Comparison of ENCODE assay signal across 15 mouse cellular contexts in genomic region chr4:104746500-104746899, GRCm38 (mm10). TPM values are rescaled to one million over a fixed set of nuclear protein-coding genes. Genes with fewer than 3 reads are reported as not detected.
DNase-seq lines count a peak whose midpoint lies in the region; ATAC-seq and TF ChIP-seq lines count a peak whose summit lies in the region.
"Had no signal": no experiment of that assay in that cellular context is flagged by ENCODE, and none has a peak within 500 bp of the region (broad histone marks: within the 10 kb centered on the region; RNA-seq: fewer than 3 reads in every experiment).

No protein-coding gene starts in this region.

- H3K4me1 ChIP-seq in forebrain, embryonic 14.5 days (ENCODE audit: control insufficient read depth, insufficient read depth, low read length): 0 out of 2 replicates have a peak, but pooled peaks cover 2% of the 10 kb centered on the region
- no peaks in the 10 kb centered on the region for H3K4me1 ChIP-seq in forebrain, embryonic 11.5 days (replicated peaks; ENCODE audit: control insufficient read depth, insufficient read depth, low read length)
- H3K4me1 ChIP-seq in kidney, postnatal 0 days (replicated peaks; ENCODE audit: insufficient read depth, low read length): no peaks in the 10 kb centered on the region
- H3K4me1 ChIP-seq: embryonic facial prominence, embryonic 15.5 days; limb, embryonic 15.5 days; lung, embryonic 15.5 days; neural tube, embryonic 15.5 days had no signal

- H3K27ac ChIP-seq in forebrain, embryonic 14.5 days (ENCODE audit: low read depth, low read length): no peak overlapping the region
- no peak overlapping the region for H3K27ac ChIP-seq in forebrain, embryonic 11.5 days (ENCODE audit: low read depth, low read length)
- no peak overlapping the region for H3K27ac ChIP-seq in kidney, postnatal 0 days
- H3K27ac ChIP-seq: embryonic facial prominence, embryonic 15.5 days; limb, embryonic 15.5 days; lung, embryonic 15.5 days; neural tube, embryonic 15.5 days had no signal

- H3K9ac ChIP-seq in forebrain, embryonic 14.5 days (ENCODE audit: low read length): no peak overlapping the region
- H3K9ac ChIP-seq in forebrain, embryonic 11.5 days (ENCODE audit: low read length): no peak overlapping the region
- H3K9ac ChIP-seq in kidney, postnatal 0 days (ENCODE audit: low read depth, low read length): no peak overlapping the region
- H3K9ac ChIP-seq: embryonic facial prominence, embryonic 15.5 days; limb, embryonic 15.5 days; lung, embryonic 15.5 days; neural tube, embryonic 15.5 days had no signal

- H3K4me2 ChIP-seq in forebrain, embryonic 14.5 days (ENCODE audit: low read length): no peak overlapping the region
- H3K4me2 ChIP-seq in forebrain, embryonic 11.5 days (ENCODE audit: low read depth, low read length, severe bottlenecking): no peak overlapping the region
- H3K4me2 ChIP-seq in kidney, postnatal 0 days (ENCODE audit: low read length): no peak overlapping the region
- H3K4me2 ChIP-seq: embryonic facial prominence, embryonic 15.5 days; limb, embryonic 15.5 days; lung, embryonic 15.5 days; neural tube, embryonic 15.5 days had no signal

- WGBS in forebrain, embryonic 14.5 days: 52% methylated on average over 6 of the region's 6 CpGs
- 76% methylated on average over 6 of the region's 6 CpGs for WGBS in forebrain, embryonic 11.5 days
- 40% methylated on average over 6 of the region's 6 CpGs for WGBS in kidney, postnatal 0 days

- no peak for TF ChIP-seq CTCF in kidney, postnatal 0 days (IDR thresholded peaks at IDR 0.05; ENCODE audit: low read depth)

- H3K36me3 ChIP-seq in forebrain, embryonic 14.5 days (ENCODE audit: control insufficient read depth, insufficient read depth, low read length): no peaks in the 10 kb centered on the region
- H3K36me3 ChIP-seq in forebrain, embryonic 11.5 days (ENCODE audit: control insufficient read depth, insufficient read depth, low read length): no peaks in the 10 kb centered on the region
- H3K36me3 ChIP-seq in kidney, postnatal 0 days (ENCODE audit: insufficient read depth, low read length): no peaks in the 10 kb centered on the region
- H3K36me3 ChIP-seq: embryonic facial prominence, embryonic 15.5 days; limb, embryonic 15.5 days; lung, embryonic 15.5 days; neural tube, embryonic 15.5 days had no signal

- no peak for ATAC-seq in forebrain, embryonic 14.5 days
- no peak for ATAC-seq in forebrain, embryonic 11.5 days (replicated peaks; ENCODE audit: low FRiP score)
- ATAC-seq in kidney, postnatal 0 days (replicated peaks; ENCODE audit: low FRiP score, low read depth): no peak
- ATAC-seq: activated CD4-positive, CD25-positive, alpha-beta regulatory T cell, adult 4 months had no signal

- no peaks in the 10 kb centered on the region for H3K27me3 ChIP-seq in forebrain, embryonic 14.5 days (replicated peaks; ENCODE audit: control insufficient read depth, insufficient read depth, low read length)
- no peaks in the 10 kb centered on the region for H3K27me3 ChIP-seq in forebrain, embryonic 11.5 days (ENCODE audit: control insufficient read depth, insufficient read depth, low read length)
- no peaks in the 10 kb centered on the region for H3K27me3 ChIP-seq in kidney, postnatal 0 days (ENCODE audit: insufficient read depth, low read length)
- H3K27me3 ChIP-seq: embryonic facial prominence, embryonic 15.5 days; limb, embryonic 15.5 days; lung, embryonic 15.5 days; neural tube, embryonic 15.5 days had no signal

- no peaks in the 10 kb centered on the region for H3K9me3 ChIP-seq in forebrain, embryonic 14.5 days (replicated peaks; ENCODE audit: control insufficient read depth, low read length)
- H3K9me3 ChIP-seq in forebrain, embryonic 11.5 days (ENCODE audit: control insufficient read depth, low read length): no peaks in the 10 kb centered on the region
- no peaks in the 10 kb centered on the region for H3K9me3 ChIP-seq in kidney, postnatal 0 days (replicated peaks; ENCODE audit: low read length)
- H3K9me3 ChIP-seq: embryonic facial prominence, embryonic 15.5 days; limb, embryonic 15.5 days; lung, embryonic 15.5 days; neural tube, embryonic 15.5 days had no signal

- H3K4me3 ChIP-seq in forebrain, embryonic 14.5 days (ENCODE audit: low read depth, low read length): no peak overlapping the region
- no peak overlapping the region for H3K4me3 ChIP-seq in forebrain, embryonic 11.5 days (ENCODE audit: low read depth, low read length)
- no peak overlapping the region for H3K4me3 ChIP-seq in kidney, postnatal 0 days (replicated peaks; ENCODE audit: low read depth, low read length)
- H3K4me3 ChIP-seq: embryonic facial prominence, embryonic 15.5 days; limb, embryonic 15.5 days; lung, embryonic 15.5 days; neural tube, embryonic 15.5 days had no signal

- DNase-seq in forebrain, embryonic 14.5 days (ENCODE audit: low spot score): peak; percentile 32
- DNase-seq in forebrain, embryonic 11.5 days (ENCODE audit: low spot score): no peak
- DNase-seq in kidney, postnatal 0 days (ENCODE audit: low spot score): peak; percentile 44
- DNase-seq in kidney, adult 8-10 months: no peak
- DNase-seq in lung, postnatal 4 days: peak; percentile 34 to 65
- DNase-seq in lung, postnatal 36 days: no peak
- peak; percentile 30 for DNase-seq in right cerebral cortex, postnatal 14 days
- DNase-seq: kidney, adult 2 months; thymus, postnatal 14 days had no signal

RNA-seq across cellular contexts. Expression of gene C8b, which starts 19.6 kb away (rescaled TPM):
- polyA plus RNA-seq in forebrain, embryonic 14.5 days (2014; fragmentation: Nextera tagmentation; extraction: Ambion mirVana): not detected in 2 replicates
- not detected in 2 replicates for polyA plus RNA-seq in forebrain, embryonic 11.5 days (2014; fragmentation: Nextera tagmentation; extraction: Ambion mirVana)
- polyA plus RNA-seq in kidney, postnatal 0 days (2015; fragmentation: Nextera tagmentation; extraction: Ambion mirVana): not detected in 2 replicates
- polyA plus RNA-seq: activated CD4-positive, CD25-positive, alpha-beta regulatory T cell, adult 4 months; hindbrain, embryonic 11.5 days; kidney, adult 2 months; limb, embryonic 15.5 days had no signal

Comparison
In these comparisons a context has a peak if more than half of its experiments do, and no peak if none do; other contexts are left out.
1. DNase-seq: peak in forebrain, embryonic 14.5 days (single experiment), kidney, postnatal 0 days (single experiment), lung, postnatal 4 days (2 of 2) and right cerebral cortex, postnatal 14 days (single experiment); none in forebrain, embryonic 11.5 days (single experiment), kidney, adult 8-10 months (0 of 2) and lung, postnatal 36 days (single experiment).